Mouse (Mus musculus) CD4-positive, CD25-positive, alpha-beta regulatory T cell, adult 4 months (primary cell): ENCODE results near the gene Itpr1. TPM values are rescaled to one million over a fixed set of nuclear protein-coding genes. Genes with fewer than 3 reads are reported as not detected.

Experiments used
- ATAC-seq: one replicate; pipeline ENCODE4 v1.8.0; 2017
- polyA plus RNA-seq, 2 experiments: library from polyadenylated mRNA; unstranded; fragments of 100-300 nt; shearing (Covaris generic); gene quantifications; one replicate each; pipeline ENCODE4 v1.2.1; 2017

Itpr1 gene
- polyA plus RNA-seq, 2 experiments from 2014 or later: 15.1 to 24.4 TPM

GRCm38 (mm10) chr6:108282621-108283020 is 69.7 kb downstream of the Itpr1 start:
- no peak for ATAC-seq

- ATAC-seq: no peak
Measured at GRCm38 (mm10) chr6:108284688-108285087, 71.8 kb downstream of the Itpr1 start.

- no peak for ATAC-seq
Measured at GRCm38 (mm10) chr6:108288979-108289378, 76.1 kb downstream of the Itpr1 start.

DNA sequence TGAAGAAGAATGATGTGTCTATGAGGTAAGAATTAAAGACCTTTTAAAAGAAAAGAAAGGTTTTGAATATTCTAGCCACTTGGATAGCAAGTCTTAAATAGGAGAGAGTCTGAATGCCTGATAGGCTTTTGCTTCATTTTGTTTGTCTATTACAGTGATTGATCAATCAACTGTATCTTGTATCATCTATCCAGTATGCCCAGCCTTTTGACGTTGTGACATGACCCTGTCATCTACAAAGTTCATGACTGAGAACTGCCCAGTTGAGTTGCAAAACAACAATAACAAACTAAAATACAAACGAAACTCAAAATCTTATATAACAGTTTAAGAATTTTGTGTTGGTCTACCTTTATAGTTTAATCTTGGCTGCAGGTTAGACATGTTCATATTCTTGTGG is 78.1 kb downstream of the Itpr1 start:
- no peak for ATAC-seq

GRCm38 (mm10) chr6:108291556-108291955 is 78.7 kb downstream of the Itpr1 start:
- ATAC-seq: no peak

DNA sequence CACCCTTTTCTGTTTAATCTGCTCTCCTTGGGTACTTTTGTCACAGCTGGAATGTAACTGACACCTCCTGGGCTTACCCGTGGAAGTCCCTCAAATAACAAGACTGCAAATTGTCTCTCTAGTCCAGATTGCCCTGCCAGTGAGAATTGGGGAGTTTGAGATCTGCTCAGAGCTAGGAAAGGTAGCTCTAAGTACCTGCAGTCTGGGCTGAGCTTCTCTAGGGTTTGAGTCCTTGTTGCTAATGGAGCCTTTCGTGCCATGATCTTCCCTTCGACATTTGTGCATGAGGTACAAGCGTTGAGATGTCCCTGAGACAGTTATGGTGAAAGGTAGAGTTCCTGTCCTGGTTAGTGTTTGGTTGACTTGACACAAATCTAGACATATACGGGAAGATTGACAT is 89.0 kb downstream of the Itpr1 start:
- no peak for ATAC-seq

DNA sequence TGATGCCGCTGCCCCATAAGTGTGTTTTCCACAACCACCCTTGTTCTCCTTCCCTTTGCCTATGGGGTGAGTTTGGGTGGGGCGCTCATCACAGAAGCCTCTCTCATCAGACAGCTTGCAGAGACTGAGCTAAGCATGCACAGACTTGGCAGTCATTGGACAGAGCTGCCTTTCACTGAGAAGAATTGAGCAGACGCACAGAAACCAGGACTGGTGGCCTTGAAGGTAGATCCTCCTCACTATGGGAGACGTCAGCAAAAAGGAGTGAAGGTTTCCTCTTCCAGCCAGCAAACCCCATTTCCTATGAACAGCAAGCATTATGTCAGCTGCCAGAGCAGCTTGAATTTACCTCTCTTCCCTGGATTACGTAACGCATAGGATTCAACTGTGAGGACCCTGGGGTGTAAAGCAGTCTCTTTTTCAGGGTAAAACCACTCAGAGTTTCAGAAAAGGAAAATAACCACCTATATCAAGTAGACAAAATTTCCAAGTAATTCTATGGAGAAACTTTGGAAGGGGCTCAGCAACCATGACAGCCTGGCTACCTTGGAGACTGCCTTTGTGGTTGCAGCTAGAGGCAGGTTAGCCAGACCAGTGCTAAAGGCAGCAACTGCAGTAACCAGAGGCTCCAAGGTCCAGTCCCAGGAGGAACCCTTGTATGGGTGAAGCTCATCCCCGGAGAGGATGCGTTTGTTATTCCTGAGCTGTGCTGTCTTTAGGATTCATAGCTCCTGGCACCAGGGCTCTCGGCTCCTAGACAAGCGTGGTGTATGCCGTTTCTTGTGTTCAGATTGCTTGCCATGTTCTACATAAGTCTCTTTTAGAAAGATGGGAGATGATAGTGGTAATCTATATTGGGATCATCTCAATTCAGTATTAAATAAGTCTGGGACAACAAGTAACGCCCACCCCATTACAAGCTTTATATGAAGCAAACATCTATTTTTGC is 91.0 kb downstream of the Itpr1 start:
- no peak for ATAC-seq

- no peak for ATAC-seq
Measured at GRCm38 (mm10) chr6:108305171-108305779, 92.4 kb downstream of the Itpr1 start.

DNA sequence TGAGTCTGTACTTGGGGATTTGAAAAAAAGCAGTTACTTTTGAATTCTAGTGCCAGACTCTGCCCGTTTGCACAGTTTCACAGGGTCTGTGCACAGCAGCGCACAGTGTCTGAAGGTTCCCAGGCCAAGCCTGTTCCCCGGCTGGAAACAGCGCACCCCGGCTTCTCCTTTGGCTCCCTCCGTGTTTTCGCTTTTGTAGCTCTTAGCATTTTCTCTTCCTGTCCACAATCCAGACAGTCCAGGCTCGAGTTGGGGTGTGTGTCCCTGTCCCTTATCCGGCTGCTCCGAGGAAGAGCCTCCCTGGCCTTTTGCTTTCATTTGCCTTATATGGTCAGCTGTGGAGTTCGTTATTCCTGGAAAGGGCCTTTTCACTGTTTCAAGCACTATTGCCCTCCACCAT is 93.3 kb downstream of the Itpr1 start:
- ATAC-seq: no peak

GRCm38 (mm10) chr6:108306910-108307584 is 94.2 kb downstream of the Itpr1 start:
- peak; percentile 80 for ATAC-seq

GRCm38 (mm10) chr6:108307770-108308169 is 94.9 kb downstream of the Itpr1 start:
- no peak for ATAC-seq

- peak; percentile 22 for ATAC-seq
Measured at GRCm38 (mm10) chr6:108309391-108310182, 96.7 kb downstream of the Itpr1 start.

- no peak for ATAC-seq
Measured at GRCm38 (mm10) chr6:108313056-108313455, 100.2 kb downstream of the Itpr1 start.

DNA sequence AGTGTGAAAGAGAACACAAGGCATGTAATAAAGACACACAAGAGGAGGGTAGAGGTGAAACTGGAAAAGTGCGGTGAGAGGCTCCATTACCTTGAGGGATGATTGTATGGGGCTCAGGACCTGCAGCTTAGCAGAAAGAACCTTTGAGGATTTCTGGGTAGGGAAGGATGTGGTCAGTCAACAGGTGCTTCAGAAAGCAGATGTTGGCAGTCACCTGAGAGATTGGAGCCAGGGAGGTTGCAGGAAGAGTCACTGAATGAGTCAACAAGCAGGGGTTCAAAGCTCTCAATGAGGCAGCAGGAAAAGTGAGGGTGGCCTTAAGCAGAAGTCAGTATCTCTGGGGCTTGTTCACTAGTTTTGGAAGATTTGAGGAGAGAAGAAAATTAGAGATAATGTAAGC is 101.1 kb downstream of the Itpr1 start:
- peak; percentile 67 for ATAC-seq

GRCm38 (mm10) chr6:108316268-108316824 is 103.5 kb downstream of the Itpr1 start:
- no peak for ATAC-seq

DNA sequence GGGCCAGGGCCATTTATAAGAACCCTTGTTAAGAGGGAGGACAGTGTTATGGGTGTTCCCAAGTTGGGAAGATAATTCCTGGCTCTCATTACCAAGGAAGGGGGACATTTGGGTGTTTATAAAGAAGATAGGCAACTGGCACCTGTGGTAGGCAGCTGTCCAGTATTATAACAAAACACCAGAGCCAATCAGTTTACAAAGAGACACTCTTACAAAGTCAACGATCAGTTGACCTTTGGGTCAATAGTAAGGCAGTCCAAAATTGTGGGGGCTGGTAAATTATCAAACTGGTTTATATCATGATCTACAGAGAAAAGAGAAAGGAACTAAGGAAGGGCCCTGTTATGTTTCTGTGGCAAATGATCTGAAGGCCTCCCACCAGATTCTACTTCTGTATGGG is 104.1 kb downstream of the Itpr1 start:
- no peak for ATAC-seq

DNA sequence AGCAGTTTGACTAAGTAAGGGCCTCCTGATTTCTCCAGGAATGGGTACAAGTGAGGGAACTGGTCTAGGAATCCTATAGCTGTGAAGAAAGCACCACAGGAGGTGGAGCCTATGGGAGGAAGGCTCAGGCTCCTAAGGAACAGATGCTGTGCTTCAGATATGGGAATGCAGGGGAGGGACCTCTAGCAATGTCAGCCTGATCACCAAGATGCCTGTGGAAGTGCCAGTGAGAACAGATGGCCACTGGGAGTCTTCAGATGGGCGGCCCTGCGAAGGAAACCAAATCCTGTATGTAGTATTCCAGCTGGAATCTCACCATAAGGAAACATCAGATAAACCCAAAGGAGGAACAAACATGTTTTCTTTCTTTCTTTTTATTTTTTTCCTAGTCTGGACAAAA is 108.8 kb downstream of the Itpr1 start:
- ATAC-seq: no peak

DNA sequence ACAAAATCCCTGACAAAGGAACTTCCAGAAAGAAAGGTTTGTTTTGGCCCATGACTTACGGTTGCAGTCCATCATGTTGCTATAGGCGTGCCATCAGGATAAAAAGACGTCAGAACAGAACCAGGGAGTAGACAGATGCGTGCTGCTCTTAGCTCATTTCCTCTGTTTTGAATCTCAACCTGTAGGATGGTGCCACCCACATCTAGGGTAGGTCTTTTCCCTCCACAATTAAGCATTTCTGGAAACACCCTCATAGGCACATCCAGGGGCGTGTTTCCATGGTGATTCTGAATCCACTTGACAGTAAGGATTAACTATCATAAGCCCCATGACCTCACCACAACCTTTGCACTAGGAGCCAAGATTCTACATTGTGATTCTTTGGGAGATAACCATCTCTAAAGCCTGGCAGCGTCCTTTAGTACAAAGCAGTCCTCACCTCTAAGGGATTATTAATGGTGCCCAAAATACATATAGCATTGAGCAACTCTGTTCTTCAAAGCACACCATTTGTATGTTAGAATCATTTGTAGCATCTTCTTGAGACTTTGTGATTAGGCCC is 111.6 kb downstream of the Itpr1 start:
- peak; percentile 62 for ATAC-seq

GRCm38 (mm10) chr6:108325400-108325799 is 112.5 kb downstream of the Itpr1 start:
- ATAC-seq: no peak

GRCm38 (mm10) chr6:108325948-108326411 is 113.1 kb downstream of the Itpr1 start:
- ATAC-seq: peak; percentile 48

DNA sequence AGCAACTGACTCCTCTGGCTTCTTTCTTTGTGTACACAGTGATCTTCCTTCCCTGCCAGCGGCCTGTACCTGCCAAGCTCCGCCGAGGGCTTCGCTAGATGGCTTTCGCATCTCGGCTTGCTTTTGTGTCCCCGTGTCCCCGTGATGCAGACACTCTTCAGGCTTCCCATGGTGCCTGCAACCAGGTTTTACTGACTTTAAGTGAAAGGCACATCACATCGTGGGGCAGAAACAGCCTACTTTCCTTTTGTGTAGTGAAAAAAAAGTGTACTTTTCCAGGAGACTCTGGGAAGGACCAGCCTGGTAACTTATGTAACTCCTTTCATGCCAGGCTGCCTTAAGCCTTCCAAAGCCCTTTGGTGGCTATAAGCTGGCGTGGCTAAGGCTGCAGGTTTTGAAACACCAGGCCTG is 113.9 kb downstream of the Itpr1 start:
- ATAC-seq: no peak

GRCm38 (mm10) chr6:108327561-108327960 is 114.7 kb downstream of the Itpr1 start:
- no peak for ATAC-seq
